Mouse (Mus musculus) MEL (cell line): ENCODE data around the gene Ppp1r2. TPM values are rescaled to one million over a fixed set of nuclear protein-coding genes. Genes with fewer than 3 reads are reported as not detected.
A peak's percentile ranks its signal among the peaks of the same experiment; 100 is the strongest.

Experiments used
- DNase-seq: peaks from one replicate; pipeline ENCODE4 v3.0.0; 2011; ENCODE audit warnings: low read depth, low spot score
- H3K27ac ChIP-seq: 2 replicates; pipeline ENCODE4 v1.5.1; 2012; ENCODE audit warnings: low read depth, mild to moderate bottlenecking, control low read depth, low read length, moderate library complexity; ENCODE audit not compliant: control insufficient read depth
- H3K27me3 ChIP-seq, 2 experiments: fragments of 150-350 bp in 1 of 2; sonication (generic) in 1 of 2; 2 replicates each; pipeline ENCODE4 v1.6.1; 2012; ENCODE audit warnings: low read length in 2 of 2, mild to moderate bottlenecking in 2 of 2, improper control_type of control experiment in 1 of 2, moderate library complexity in 1 of 2; ENCODE audit not compliant: insufficient read depth in 2 of 2, control insufficient read depth in 1 of 2
- H3K36me3 ChIP-seq, 2 experiments: 2 replicates each; pipeline ENCODE4 v1.6.1; 2012 to 2014; ENCODE audit warnings: low read length in 2 of 2, improper control_type of control experiment in 1 of 2, inconsistent platforms in 1 of 2, mild to moderate bottlenecking in 1 of 2; ENCODE audit not compliant: insufficient read depth in 2 of 2, control insufficient read depth in 1 of 2
- H3K4me1 ChIP-seq, 2 experiments: fragments of 150-350 bp in 1 of 2; sonication (generic) in 1 of 2; 2 replicates each; pipeline ENCODE4 v1.6.1; 2012; ENCODE audit warnings: low read length in 2 of 2, improper control_type of control experiment in 1 of 2, mild to moderate bottlenecking in 1 of 2; ENCODE audit not compliant: insufficient read depth in 2 of 2, control insufficient read depth in 1 of 2
- H3K4me3 ChIP-seq, 2 experiments: fragments of 150-350 bp in 1 of 2; sonication (generic) in 1 of 2; 2 replicates each; pipeline ENCODE4 v1.5.1; 2012; ENCODE audit warnings: low read depth in 2 of 2, low read length in 2 of 2, mild to moderate bottlenecking in 2 of 2, moderate library complexity in 2 of 2, control low read depth in 1 of 2, improper control_type of control experiment in 1 of 2; ENCODE audit not compliant: control insufficient read depth in 1 of 2, insufficient read depth in 1 of 2
- H3K79me2 ChIP-seq: 2 replicates; pipeline ENCODE4 v1.6.1; 2012; ENCODE audit warnings: mild to moderate bottlenecking, low read length, moderate library complexity; ENCODE audit not compliant: control insufficient read depth, poor library complexity, insufficient read depth
- H3K9ac ChIP-seq: 2 replicates; pipeline ENCODE4 v1.6.1; 2012; ENCODE audit warnings: low read depth, mild to moderate bottlenecking, control low read depth, low read length, moderate library complexity; ENCODE audit not compliant: control insufficient read depth, poor library complexity, severe bottlenecking
- H3K9me3 ChIP-seq: fragments of 150-350 bp; sonication (generic); replicated peaks from 2 replicates; pipeline ENCODE4 v1.6.1; 2012; ENCODE audit warnings: mild to moderate bottlenecking, low read length, improper control_type of control experiment, moderate library complexity; ENCODE audit not compliant: insufficient read depth
- BHLHE40 ChIP-seq: IDR thresholded peaks from 2 replicates; pipeline ENCODE4 v1.6.1; 2012; ENCODE audit warnings: low read depth, mild to moderate bottlenecking, inconsistent platforms, low read length, improper control_type of control experiment, borderline replicate concordance
- ELF1 ChIP-seq: IDR thresholded peaks from 2 replicates; pipeline ENCODE4 v1.6.1; 2014; ENCODE audit warnings: low read depth, mild to moderate bottlenecking, inconsistent platforms, low read length, improper control_type of control experiment, moderate library complexity
- GABPA ChIP-seq: IDR thresholded peaks from 2 replicates; pipeline ENCODE4 v1.6.1; 2012; ENCODE audit warnings: low read depth, mild to moderate bottlenecking, inconsistent platforms, low read length, improper control_type of control experiment, moderate library complexity
- GATA1 ChIP-seq: IDR thresholded peaks from 2 replicates; pipeline ENCODE4 v1.6.1; 2011; ENCODE audit warnings: low read depth, low read length, improper control_type of control experiment
- JUND ChIP-seq: IDR thresholded peaks from 2 replicates; pipeline ENCODE4 v1.6.1; 2011; ENCODE audit warnings: low read depth, mild to moderate bottlenecking, improper control_type of control experiment, low read length
- MAX ChIP-seq: IDR thresholded peaks from 2 replicates; pipeline ENCODE4 v1.6.1; 2011; ENCODE audit warnings: low read length, improper control_type of control experiment
- MAZ ChIP-seq: IDR thresholded peaks from 2 replicates; pipeline ENCODE4 v1.6.1; 2012; ENCODE audit warnings: low read depth, mild to moderate bottlenecking, inconsistent platforms, low read length, improper control_type of control experiment
- MXI1 ChIP-seq: IDR thresholded peaks from 2 replicates; pipeline ENCODE4 v1.6.1; 2011; ENCODE audit warnings: mild to moderate bottlenecking, low read depth, low read length, improper control_type of control experiment
- MYB ChIP-seq: IDR thresholded peaks from 2 replicates; pipeline ENCODE4 v1.6.1; 2011; ENCODE audit warnings: mild to moderate bottlenecking, low read depth, low read length, improper control_type of control experiment
- MYC ChIP-seq: IDR thresholded peaks from 2 replicates; pipeline ENCODE4 v1.6.1; 2011; ENCODE audit warnings: low read depth, mild to moderate bottlenecking, low read length, improper control_type of control experiment, moderate library complexity
- NELFE ChIP-seq: IDR thresholded peaks from 2 replicates; pipeline ENCODE4 v1.6.1; 2011; ENCODE audit warnings: low read depth, low read length, improper control_type of control experiment
- NRF1 ChIP-seq: IDR thresholded peaks from 2 replicates; pipeline ENCODE4 v1.6.1; 2014; ENCODE audit warnings: low read depth, mild to moderate bottlenecking, inconsistent platforms, low read length, improper control_type of control experiment, moderate library complexity; ENCODE audit not compliant: poor library complexity, insufficient read depth, severe bottlenecking
- POLR2A ChIP-seq, 2 experiments: IDR thresholded peaks; 2 replicates each; pipeline ENCODE4 v1.6.1; 2011 to 2012; ENCODE audit warnings: low read length in 2 of 2, mild to moderate bottlenecking in 2 of 2, control low read depth in 1 of 2, improper control_type of control experiment in 1 of 2, low read depth in 1 of 2, moderate library complexity in 1 of 2; ENCODE audit not compliant: control insufficient read depth in 1 of 2, insufficient read depth in 1 of 2, poor library complexity in 1 of 2
- POLR2AphosphoS2 ChIP-seq: IDR thresholded peaks from 2 replicates; pipeline ENCODE4 v1.6.1; 2011; ENCODE audit warnings: low read length, improper control_type of control experiment
- RAD21 ChIP-seq: IDR thresholded peaks from 2 replicates; pipeline ENCODE4 v1.6.1; 2011; ENCODE audit warnings: mild to moderate bottlenecking, low read depth, low read length, improper control_type of control experiment
- RCOR1 ChIP-seq: IDR thresholded peaks from 2 replicates; pipeline ENCODE4 v1.6.1; 2012; ENCODE audit warnings: low read depth, mild to moderate bottlenecking, inconsistent platforms, low read length, improper control_type of control experiment
- SMC3 ChIP-seq: IDR thresholded peaks from 2 replicates; pipeline ENCODE4 v1.6.1; 2011; ENCODE audit warnings: low read depth, low read length, improper control_type of control experiment
- TAL1 ChIP-seq: IDR thresholded peaks from 2 replicates; pipeline ENCODE4 v1.6.1; 2012; ENCODE audit warnings: mild to moderate bottlenecking, inconsistent platforms, low read length, moderate library complexity, mixed read lengths
- TCF12 ChIP-seq: IDR thresholded peaks from 2 replicates; pipeline ENCODE4 v1.6.1; 2014; ENCODE audit warnings: low read depth, mild to moderate bottlenecking, inconsistent platforms, low read length, improper control_type of control experiment, moderate library complexity
- USF1 ChIP-seq: IDR thresholded peaks from 2 replicates; pipeline ENCODE4 v1.6.1; 2014; ENCODE audit warnings: low read depth, mild to moderate bottlenecking, inconsistent platforms, low read length, improper control_type of control experiment, moderate library complexity
- ZC3H11A ChIP-seq: IDR thresholded peaks from 2 replicates; pipeline ENCODE4 v1.6.1; 2012; ENCODE audit warnings: low read depth, mild to moderate bottlenecking, inconsistent platforms, low read length, improper control_type of control experiment
- ZMIZ1 ChIP-seq: IDR thresholded peaks from 2 replicates; pipeline ENCODE4 v1.6.1; 2012; ENCODE audit warnings: low read depth, mild to moderate bottlenecking, inconsistent platforms, low read length, improper control_type of control experiment, moderate library complexity
- polyA plus RNA-seq, 2 experiments: library from polyadenylated mRNA; stranded (reverse) in 1 of 2; unstranded in 1 of 2; fragments of >175 nt in 1 of 2; fragments of >200 nt in 1 of 2; gene quantifications; 2 replicates each; pipeline versions ENCODE4 v1.2.1 to v1.2.4; 2012; ENCODE audit warnings: low replicate concordance in 2 of 2, low read depth in 1 of 2; ENCODE audit not compliant: insufficient read length in 2 of 2, insufficient read depth in 1 of 2, missing spikeins in 1 of 2
- total RNA-seq: library from RNA; depleted of rRNA; stranded (reverse); fragments of 300-350 nt; gene quantifications from 2 replicates; pipeline ENCODE4 v1.2.3, GENCODE M21; 2012

Gene Ppp1r2
- total and polyA plus RNA-seq, 3 experiments = 31.2 to 36.2 TPM; not detected in 1

DNA sequence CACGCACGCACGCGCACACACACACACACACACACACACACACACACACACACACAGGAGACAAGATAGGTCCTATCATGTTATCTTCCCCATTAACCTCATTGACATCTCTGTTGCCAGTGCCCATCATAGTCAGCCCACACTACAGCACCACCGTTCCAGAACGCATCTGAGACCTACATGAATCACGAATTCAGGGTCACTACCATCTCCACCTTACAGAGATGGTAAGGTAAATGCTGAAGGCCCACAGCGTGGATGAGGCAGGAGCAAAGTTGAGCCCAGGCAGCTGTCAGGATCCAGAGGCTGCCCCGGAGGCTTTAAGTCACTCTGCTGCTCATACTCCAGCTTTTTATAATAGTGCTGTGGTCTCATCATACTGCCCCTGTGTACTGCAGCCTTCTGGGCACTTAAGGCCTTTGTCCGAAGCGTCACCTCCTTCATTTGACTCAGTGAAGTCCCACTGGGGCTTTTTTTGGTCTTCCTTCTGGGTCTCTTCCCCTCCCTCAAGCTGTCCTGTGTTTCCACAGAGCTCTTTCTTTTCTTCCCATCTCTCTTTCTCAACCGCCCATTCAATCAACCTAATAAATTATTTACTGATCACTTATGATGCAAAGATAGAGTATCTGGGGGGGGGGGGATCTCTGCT, 40.1 kb downstream of the Ppp1r2 start:
- H3K9ac ChIP-seq = peak overlapping the region; percentile 56
- peak overlapping the region; percentile 82 for H3K27ac ChIP-seq
- no peak for TF ChIP-seq ZMIZ1
- TF ChIP-seq JUND = no peak
- TF ChIP-seq NRF1 = no peak
- TF ChIP-seq ELF1 = no peak
- TF ChIP-seq MAZ = no peak
- TF ChIP-seq GABPA = no peak
- TF ChIP-seq MXI1 = no peak
- TF ChIP-seq ZC3H11A = no peak
- no peak for TF ChIP-seq MYC
- TF ChIP-seq GATA1 = no peak
- TF ChIP-seq TAL1 = no peak
- no peak for TF ChIP-seq POLR2A (IDR thresholded peaks at IDR 0.05; ENCODE audit: control insufficient read depth in 1 of 2, insufficient read depth in 1 of 2, low read depth in 1 of 2, low read length in 2 of 2, poor library complexity in 1 of 2)
- TF ChIP-seq, all 39 proteins: peak for 0
- H3K79me2 ChIP-seq = no peaks in the 10 kb centered on the region; the same call in 1 of the 2 replicates
- peaks cover 2 to 18% of the 10 kb centered on the region in 2 experiments; a peak in 3 of 4 replicates for H3K4me1 ChIP-seq
- H3K4me3 ChIP-seq = peak overlapping the region; percentile 24 to 49
- peak; percentile 40 for DNase-seq
- H3K9me3 ChIP-seq = no peaks in the 10 kb centered on the region
- no peaks in the 10 kb centered on the region for H3K27me3 ChIP-seq
- H3K36me3 ChIP-seq = peaks cover 0 to 2% of the 10 kb centered on the region in 2 experiments; a peak in 1 of 4 replicates

DNA sequence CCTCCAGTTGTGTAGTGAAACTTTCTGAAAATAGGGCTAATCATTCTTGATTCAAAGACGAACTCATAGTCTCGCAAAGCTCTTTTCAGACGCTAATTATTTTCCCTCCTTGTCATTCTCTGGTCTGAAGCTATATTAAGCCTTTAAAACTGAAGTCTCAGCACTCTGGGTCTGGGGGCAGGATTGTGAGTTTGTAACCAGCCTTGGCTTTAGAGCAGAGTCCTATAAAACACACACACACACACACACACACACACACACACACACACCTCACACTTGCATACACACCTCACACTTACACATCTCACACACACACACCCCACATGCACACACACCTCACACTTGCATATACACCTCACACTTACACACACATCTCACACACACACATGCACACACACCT, 40.7 kb downstream of the Ppp1r2 start:
- Histone ChIP-seq H3K4me3 (peak overlapping the region; percentile 24 to 49), H3K4me1 (peaks cover 2 to 18% of the 10 kb centered on the region in 2 experiments; a peak in 3 of 4 replicates), H3K9ac (peak overlapping the region; percentile 61)
- no peak for DNase-seq
- TF ChIP-seq BHLHE40 (no peak), SMC3 (no peak), MYB (no peak), USF1 (no peak), MYC (no peak), TCF12 (no peak), MAX (no peak), POLR2AphosphoS2 (0 out of 2 replicates have a peak, but pooled peaks have one; percentile 2), RCOR1 (no peak), NELFE (peak; percentile 6; the same call in 1 of the 2 replicates), ELF1 (no peak), RAD21 (no peak)
- TF ChIP-seq, all 39 proteins: peak for 2
- H3K9me3 ChIP-seq = no peaks in the 10 kb centered on the region
- no peaks in the 10 kb centered on the region for H3K27me3 ChIP-seq
- peak overlapping the region; percentile 82 for H3K27ac ChIP-seq
- no peaks in the 10 kb centered on the region; the same call in 1 of the 2 replicates for H3K79me2 ChIP-seq
- H3K36me3 ChIP-seq = peaks cover 0 to 2% of the 10 kb centered on the region in 2 experiments; a peak in 1 of 4 replicates
